Mouse (Mus musculus): Measurements from ENCODE around the gene Def6.
"Not testable (repeated sequence)": the region's sequence is repeated elsewhere in the genome, so short reads cannot be mapped to it uniquely, and the experiment has no call there.

The Def6 gene

DNA sequence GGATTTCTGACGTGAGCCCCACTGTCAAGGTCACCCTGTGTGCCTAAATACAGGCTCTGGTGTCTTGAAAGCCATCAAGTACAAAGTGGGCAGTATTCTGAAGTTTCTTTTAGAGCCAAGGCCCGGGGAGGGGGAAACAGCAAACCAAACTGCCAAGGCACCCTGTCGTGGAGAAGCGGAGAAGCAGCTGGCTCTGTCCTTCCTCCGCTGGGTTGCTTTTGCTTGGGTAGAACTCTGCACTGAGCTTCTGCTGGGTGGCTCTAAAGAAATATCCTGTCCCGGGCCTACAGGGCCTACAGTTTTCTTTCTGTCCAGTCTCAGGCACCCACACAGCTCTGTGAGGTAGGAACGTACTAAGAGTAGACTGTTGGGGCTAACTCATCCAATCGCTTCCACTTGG, 486 bp upstream of the Def6 start:
- in situ Hi-C loops (cut with MboI), result no loop called here

DNA sequence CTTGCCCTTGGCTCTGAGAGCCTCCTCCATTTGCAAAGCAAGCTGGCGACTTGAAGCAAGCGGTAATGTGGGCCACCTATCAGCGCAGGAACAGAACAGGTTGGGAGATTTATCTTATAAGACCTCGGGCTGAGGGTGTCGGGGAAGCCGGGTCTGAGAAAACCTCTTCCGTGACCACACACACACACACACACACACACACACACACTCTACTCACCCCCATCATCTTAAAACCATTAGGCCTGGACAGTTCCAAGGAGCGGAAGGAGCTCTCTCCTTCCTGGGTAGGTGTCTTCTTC, 685 bp downstream of the Def6 start:
- in situ Hi-C loops (cut with MboI), result no loop called here

DNA sequence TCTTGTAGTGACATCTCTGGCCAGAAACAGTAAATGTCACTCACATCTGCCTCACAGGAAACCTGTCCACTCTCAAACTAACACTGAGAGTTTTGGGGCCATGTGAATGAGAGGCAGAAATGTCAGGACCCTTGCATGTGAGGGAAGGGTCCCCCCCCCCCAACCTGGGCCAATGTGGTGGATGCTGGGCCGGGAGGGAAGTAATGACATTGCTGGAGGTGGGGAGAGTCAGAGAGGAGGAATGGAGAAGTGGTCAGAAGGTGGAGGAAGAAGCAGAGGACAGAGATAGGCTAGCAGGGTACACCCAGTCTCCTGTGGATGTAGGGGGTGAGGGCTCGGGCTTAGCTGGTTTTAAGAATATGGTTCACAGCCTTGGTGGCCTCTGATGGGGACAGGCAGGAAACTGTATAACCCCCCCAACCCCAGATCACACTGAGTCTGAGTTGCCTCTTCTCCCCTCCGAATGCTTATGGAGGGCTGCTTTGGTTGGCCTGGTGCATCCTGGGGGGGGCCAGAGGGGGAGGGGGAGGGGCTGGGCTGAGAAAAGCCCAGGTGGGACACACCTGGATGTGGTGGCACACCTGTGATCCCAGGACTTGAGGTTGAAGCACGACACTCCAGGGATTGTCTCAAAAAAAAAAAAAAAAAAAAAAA, 2.0 kb downstream of the Def6 start:
- in situ Hi-C loops (cut with MboI), result no loop called here

DNA sequence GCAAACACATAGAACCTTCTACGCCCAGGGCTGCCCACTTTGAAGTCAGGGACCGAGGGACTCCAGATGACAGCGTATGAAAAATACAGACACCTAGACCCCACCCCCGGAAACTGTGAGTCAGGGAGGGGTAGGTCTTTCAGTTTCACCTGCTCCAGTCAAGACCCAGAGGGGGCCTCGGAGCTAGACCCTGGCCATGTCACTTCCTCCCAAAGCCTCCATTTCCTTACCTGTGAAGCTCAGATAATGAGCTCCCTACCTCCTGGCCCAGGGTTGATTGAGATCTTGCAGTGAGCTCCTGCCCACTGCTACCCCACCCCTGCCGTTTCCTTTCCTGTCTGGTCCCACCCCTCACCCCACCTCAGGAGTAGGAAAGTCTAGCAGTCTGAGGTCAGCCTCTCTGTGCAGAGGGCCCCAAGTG, 4.4 kb downstream of the Def6 start:
- in situ Hi-C loops (cut with MboI), result no loop called here

DNA sequence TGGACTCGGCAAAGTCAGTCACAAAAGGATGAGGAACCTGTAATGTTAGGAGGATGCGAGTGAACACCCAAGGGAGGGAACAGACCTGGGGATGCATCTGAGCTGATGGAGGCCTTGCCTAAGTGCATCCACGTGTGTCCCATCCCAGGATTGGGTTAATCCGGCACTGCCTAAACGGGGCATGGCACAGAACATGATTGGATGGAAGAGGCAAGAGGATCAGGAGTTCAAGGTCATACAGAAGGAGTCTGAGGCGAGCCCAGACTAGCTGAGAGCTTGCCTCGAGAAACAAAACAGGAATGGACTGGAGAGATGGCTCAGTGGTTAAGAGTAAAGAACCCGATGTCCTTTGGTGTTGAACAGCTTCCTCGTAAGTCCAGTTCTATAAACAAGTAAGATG, 4.8 kb downstream of the Def6 start:
- in situ Hi-C loops (cut with MboI), result no loop called here

DNA sequence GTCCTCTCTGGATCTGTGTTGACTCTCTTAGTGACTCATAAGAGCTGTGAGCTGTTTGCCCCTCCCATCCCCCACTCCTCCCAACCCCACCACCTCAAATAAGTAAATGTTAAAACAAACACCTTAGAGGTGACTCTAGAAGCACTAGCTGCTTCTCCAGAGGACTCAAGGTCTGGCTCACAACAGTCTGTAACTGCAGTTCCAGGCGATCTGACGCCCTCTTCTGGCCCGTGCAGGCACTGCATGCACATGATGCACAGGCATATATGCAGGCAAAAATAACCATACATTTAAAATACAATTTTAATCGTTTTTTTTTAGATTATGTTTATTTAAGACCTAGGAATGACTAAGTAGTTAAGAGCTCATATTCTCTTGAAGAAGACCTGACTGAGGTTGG, 5.7 kb downstream of the Def6 start:
- in situ Hi-C loops (cut with MboI), result no loop called here

DNA sequence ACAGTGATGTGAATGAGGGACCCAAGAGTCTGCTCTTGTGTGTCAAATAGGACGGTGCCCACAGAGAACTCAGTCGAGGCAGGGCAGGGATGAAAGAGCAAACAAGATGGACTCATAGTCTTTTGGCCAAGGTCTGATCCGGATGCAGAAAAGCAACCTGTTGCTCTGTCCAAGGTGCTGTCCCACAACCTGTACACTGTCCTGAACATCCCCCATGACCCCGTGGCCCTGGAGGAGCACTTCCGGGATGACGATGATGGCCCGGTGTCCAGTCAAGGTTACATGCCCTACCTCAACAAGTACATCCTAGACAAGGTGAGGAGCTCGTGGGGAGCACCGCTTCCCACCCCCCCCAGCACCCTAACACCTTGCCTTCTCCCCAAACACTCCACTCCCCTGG, 9.2 kb downstream of the Def6 start:
- in situ Hi-C loops (cut with MboI), result loop anchor here (5.0 kb wide), 1 partner anchor 91 kb away; no protein-coding TSS in a partner anchor

DNA sequence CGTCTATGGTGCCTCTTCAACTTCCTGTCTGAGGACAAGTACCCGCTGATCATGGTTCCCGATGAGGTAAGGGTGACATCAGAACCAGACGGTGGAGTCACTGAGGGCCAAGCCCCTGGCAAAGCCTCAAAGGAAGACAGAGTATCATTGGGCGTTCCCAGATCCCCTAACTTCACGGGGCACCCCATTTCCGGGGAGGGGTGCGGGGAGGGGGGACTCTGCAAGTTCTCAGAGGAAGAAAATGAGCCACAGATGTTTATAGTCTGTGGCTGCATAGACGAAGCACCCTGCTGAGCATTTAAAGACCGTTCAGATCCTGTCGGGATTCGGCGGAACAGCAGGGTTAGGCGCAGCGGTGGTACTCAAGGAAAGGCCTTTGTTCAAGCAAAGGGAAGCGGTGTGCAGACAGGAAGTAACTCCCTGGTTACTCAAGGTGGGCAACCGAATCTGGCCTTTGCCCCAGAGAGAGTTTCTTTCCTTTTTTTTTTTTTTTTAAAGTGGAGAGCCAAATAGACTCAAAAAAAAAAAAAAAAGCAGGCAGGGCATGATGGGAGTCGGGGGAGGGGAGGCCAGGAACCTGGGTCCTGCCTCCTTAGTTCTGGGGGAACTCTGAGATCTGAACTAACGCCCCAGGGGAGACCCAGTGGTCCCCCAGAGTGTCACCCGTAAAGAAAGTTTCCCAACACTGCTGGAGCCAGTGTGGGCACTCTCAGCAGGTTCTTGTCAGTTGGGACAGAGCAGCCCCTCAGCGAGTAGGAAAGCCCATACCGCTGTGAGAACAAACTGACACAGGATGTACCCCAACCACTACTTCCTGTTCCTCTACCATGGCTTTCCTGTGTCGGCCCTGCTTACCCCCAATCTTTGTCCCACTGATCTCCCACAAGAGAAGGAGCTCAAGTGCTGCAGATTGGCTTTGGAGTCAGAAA, 10.4 kb downstream of the Def6 start:
- in situ Hi-C loops (cut with MboI), result loop anchor here (5.0 kb wide), 1 partner anchor 89 kb away; no protein-coding TSS in a partner anchor

DNA sequence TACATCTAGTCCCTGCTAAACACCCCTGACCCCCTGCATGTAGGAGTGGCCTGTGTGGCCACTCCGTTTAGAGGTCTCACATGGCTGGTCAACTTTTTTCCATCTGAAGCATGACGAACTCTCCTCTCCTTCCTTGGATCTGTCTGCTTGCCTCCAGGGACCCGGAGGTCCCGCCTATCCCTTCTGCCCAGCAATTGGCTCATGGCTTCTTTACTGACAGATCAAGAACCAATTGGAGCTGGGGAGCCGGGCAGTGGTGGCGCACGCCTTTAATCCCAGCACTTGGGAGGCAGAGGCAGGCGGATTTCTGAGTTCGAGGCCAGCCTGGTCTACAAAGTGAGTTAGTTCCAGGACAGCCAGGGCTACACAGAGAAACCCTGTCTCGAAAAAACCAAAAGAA, 14.9 kb downstream of the Def6 start:
- in situ Hi-C loops (cut with MboI), result not testable (repeated sequence)

DNA sequence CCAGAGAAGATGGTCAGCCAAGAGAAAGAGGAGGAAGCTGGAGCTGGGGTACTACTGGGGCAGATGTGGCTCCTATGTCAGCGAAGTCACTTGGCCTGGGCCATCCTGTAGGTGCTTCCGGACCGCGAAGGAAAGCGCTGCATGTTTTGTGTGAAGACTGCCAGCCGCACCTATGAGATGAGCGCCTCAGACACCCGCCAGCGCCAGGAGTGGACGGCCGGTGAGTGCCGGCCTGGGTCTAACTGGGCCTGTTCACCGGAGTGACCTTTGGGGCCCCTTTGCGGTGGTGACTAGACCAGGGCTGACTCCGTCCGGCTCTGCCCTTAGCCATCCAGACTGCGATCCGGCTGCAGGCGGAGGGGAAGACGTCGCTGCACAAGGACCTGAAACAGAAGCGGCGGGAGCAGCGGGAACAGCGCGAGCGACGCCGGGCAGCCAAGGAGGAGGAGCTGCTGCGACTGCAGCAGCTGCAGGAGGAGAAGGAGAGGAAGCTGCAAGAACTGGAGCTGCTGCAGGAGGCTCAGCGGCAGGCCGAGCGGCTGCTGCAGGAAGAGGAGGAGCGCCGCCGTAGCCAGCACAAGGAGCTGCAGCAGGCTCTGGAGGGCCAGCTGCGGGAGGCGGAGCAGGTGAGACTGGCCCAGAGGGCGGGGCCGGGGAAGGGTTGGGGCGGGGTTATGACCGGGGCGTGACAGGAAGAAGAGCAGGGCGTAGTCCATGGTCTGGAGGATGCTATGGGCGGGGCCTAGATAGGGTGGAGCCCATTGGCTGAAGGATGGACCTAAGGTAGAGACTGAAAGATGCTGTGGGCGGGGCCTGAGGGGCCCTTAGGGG, 16.2 kb downstream of the Def6 start:
- in situ Hi-C loops (cut with MboI), result no loop called here

DNA sequence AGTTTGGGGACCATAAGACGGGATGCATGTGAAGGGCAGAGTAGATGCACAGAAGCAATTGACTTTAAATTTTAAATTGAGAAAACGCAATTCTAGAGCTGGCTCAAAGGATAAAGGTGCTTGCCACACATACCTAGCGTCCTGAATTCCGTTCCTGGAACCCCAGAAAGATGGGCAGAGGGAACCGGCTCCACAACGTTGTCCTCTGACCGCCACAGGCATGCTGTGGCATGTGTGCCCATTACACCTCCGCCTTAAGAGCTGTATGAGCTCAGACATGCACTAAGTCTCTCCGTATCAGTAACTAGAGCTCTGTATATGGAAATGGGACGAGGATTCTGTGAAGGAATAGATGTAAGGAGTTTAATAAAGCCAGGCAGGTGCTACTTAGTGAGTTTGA, 17.0 kb downstream of the Def6 start:
- in situ Hi-C loops (cut with MboI), result no loop called here

DNA sequence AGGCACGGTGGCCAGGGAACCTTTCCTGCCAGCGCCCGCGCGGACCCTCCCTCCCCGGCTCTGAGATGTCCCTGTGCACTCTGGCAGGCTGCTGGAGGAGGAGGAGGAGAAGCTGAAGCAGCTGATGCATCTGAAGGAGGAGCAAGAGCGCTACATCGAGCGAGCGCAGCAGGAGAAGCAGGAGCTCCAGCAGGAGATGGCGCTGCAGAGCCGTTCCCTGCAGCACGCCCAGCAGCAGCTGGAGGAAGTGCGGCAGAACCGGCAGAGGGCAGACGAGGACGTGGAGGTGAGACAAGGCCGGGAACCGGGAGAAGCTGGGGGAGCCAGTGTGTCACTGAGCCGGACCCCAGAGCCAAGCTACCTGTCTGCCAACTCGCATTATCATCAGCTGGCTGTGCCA, 18.4 kb downstream of the Def6 start:
- in situ Hi-C loops (cut with MboI), result no loop called here

DNA sequence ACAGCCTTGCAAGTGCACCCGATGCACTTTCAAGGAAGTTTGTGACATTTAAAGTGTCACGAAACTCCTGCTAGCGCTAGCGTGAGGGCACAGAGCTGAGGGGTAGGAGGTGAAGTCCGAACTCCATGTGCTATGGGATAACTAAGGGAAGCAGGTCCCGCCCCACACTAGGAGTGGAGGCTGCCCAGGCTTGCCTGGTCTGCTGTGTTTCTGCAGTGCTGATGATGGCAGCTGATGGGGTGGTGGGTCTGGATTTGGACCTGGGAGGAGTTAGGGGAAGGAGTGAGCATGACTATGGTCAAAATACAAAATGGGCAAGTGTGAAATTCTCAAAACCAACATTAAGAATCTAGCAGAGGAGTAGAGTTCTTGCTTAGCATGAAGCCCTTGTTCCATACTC, 22.9 kb downstream of the Def6 start:
- in situ Hi-C loops (cut with MboI), result no loop called here

DNA sequence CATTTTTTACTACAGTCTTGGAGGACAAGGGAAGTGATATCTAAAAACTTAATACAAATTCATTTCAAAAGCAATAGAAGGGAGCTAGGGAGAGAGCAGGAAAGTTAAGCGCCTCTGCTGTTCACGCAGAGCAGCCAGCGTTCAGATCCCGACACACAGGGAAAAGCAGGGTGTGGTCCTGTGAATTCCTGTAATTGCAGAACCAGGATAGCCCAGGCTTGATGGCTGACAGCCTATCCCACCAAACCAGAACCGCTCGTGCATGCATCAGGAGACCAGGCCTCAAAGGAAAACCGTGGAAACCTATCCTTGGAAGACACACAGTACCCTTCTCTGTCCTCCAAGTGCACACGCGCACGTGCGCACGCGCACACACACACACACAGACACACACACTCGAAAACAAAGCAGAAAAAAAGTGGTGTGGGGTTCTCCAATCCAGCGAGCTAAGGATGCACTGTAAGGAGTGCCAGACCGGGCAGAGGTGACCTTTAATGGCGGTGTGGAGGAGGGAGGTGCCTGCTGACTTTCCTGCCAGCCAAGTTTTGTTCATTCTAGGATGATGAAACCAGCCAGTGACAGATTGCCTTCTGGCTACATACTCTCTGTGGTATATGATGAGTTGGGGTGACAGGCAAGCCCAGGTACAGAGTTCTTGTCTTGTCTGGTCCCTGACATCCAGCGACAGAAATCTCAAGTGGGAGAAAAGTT, 23.6 kb downstream of the Def6 start:
- in situ Hi-C loops (cut with MboI), result no loop called here

DNA sequence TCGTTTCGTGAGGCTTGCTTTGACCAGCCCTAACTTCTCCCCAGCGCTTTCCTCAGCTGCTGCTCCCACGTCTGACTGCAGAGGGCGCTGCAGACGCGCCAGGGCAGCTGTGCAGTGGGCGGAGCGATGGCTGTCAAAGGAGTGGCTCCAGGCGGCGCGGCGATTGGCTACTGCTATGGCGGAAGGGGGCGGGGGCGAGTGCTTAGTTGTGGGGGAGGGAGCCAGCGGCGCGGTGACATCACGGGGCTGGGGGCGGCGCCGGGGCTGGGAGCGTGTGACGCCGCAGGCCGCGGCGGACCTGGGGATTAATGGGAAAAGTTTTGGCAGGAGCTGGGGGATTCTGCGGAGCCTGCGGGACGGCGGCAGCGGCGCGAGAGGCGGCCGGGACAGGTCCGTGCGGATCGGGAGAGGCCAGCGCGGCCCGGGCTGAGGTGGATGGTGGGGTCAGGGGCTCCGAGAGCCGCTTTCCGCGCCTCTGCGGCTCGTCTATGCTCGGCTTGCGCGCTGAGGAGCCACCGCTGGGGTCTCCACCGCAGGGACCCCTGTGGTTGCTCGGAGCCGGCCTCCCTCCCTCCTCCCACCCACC, 25.0 kb downstream of the Def6 start, which contains the start of gene Ppard:
Ppard (plus strand) TSS at position 226 of the 586 bp plus-strand sequence.
- in situ Hi-C loops (cut with MboI), result no loop called here

DNA sequence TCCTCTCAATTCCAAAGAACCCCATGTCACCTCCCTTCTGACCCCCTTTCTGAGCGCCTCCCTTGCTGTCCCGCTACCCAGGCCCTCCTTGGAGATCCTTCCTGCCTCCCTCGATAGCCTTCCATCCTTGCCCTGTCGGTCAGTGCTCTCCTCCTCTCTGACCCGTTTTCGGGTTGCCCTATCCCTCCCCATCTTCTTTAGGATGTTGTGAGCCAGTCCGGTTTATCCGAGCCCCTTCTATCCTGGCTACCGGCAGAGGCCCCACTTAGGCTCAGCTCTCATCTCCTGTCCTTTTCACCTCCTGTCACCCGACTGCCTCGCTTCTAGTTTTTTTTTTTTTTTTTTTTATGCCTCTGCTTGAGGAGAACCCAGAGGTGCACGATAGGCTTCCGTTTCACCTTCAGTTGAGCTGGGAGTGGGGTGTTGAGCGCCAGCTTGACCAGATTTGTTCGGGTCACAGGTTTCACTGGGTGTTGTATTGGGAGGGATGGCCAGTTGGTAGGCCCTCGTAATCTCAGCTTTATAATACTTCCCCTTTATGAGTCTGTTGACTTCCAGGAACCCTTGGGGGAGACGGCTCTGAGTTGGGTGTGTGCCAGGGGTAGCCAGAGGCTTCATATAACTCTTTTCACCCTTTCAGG, 25.6 kb downstream of the Def6 start:
- in situ Hi-C loops (cut with MboI), result no loop called here

DNA sequence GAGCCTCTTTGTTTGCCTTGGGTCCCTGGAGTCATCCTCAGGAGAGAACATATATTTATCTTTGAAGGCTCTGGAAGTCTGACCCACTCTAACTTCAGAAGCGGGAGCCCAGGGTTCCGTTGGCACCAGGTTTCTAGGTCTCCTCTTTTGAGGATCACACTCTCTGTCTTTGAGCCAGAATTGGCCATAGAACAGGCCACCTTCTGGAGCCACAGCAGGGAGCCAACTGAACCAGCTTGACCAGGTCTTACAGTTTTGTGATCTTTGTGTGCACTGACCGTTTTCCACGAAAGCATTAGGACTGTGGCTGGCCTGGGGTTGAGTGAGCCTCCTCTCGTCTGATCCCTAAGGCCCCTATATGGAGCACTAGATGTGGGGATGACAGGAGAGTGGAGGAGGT, 27.1 kb downstream of the Def6 start:
- in situ Hi-C loops (cut with MboI), result no loop called here

DNA sequence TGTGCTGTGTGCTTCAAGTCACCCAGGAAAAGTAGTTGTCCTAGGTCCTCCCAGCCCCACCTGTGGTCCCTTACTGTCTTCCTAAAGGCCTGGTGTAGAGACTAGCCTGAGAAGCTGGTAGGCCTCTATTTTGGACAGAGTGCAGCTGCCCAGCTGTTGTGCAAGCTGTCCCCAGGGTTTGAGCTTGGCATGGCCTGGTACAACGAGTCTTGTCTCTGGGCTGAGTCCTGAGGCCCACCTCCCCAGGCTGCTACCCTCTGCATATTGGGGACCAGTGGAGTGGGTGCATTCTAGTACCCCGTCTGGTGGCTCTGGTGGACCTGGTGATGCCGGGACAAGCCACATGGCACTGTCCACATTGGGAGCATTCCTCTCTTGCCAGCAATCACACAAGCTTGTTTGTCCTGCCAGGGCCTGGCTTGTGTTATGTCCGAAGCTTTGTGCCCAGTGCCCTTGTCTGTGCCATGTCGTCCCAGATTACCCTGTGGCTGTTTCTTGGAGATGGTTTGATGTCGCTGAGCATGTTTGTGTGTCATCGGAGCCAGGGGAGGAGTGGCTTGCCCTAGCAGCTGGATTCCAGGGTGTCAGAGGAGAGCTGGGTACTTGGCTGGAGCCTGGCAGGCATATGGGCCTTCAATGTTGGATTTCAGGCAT, 28.5 kb downstream of the Def6 start:
- in situ Hi-C loops (cut with MboI), result no loop called here

DNA sequence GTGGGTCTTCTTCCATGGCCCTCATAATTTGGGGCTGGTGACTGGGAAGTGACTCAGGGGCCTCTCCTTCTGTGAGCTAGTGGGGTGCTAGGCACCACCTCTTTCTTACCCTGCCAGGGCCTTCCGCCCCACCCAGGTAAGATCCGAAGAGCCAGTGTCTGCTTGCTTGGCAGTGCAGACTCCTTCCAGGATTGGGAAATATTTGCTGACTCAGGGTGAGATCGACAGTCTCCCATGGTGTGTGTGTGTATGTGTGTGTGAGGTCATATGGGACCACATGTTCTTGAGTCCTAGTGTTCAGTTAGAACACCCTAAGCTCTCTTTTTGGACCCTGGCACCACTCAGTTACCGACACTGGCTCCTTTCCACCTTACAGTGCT, 29.0 kb downstream of the Def6 start:
- in situ Hi-C loops (cut with MboI), result no loop called here

DNA sequence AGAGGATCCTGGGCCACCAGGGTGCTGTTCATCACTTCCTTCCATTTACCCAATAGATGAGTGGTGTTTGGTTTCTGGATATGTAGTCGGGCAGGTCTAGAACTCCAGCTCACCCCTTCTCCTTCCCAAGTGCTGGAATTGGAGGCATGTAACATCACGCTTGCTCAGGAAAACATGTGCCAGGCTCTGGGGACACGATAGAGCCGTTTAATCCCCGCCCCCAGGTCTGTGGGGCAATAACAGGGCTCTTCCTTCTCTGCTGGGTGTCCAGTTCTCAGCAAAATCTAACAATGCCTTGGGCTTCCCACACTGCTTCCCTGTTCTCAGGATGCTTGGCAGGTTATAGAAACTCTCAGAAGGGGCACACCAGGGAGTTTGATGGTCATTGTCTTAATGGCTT, 29.8 kb downstream of the Def6 start:
- in situ Hi-C loops (cut with MboI), result no loop called here

DNA sequence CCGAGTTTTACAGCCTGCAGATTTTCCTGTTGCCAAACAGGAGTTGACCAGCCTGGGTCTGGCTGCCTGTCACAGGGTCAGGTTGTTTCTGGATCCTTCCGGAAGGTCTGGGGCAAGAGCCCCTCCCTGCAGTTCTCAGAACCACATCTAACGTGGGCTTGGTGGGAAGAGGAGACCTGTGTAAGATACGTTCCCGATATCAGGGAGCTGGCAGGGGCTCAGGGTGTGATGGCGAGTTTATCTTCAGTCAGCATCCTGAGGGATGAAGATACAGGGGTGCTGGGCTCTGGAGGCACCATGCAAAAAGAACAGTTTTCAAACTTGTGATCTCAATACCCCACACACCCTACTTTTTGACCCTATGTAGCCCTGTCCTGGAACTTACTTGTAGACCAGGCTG, 30.3 kb downstream of the Def6 start:
- in situ Hi-C loops (cut with MboI), result no loop called here
